Mouse (Mus musculus): Measurements from ENCODE around the gene Pitx1.

The Pitx1 gene

DNA sequence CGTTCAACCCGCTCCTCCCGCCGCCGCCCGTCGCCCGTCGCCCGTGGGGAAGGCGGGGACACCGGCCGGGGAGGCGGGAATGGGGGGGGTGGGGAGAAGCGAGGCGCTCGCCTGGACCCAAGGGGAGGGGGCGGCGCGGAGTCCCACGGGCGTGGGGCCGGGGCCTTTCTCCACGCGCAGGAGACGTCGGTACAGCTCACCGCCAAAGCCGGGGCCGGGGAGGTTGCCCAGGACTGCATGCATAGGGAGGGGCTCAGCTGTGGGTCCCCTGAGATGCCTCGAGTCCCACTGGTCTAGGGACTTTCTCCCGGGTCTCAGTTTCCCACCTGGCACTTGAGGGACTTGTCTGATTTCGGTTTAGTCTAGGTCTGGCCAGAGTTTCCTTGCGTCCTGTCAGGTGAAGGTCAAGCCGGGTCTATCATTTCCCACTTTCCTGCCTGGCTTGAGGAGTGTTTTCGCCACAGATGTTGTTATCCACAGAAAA lies at the start of gene Pitx1:
Pitx1 (minus strand) TSS at position 51 of the 484 bp plus-strand sequence.
- DNase-seq (ENCODE audit: low read depth, low spot score) = peak; percentile 22

DNA sequence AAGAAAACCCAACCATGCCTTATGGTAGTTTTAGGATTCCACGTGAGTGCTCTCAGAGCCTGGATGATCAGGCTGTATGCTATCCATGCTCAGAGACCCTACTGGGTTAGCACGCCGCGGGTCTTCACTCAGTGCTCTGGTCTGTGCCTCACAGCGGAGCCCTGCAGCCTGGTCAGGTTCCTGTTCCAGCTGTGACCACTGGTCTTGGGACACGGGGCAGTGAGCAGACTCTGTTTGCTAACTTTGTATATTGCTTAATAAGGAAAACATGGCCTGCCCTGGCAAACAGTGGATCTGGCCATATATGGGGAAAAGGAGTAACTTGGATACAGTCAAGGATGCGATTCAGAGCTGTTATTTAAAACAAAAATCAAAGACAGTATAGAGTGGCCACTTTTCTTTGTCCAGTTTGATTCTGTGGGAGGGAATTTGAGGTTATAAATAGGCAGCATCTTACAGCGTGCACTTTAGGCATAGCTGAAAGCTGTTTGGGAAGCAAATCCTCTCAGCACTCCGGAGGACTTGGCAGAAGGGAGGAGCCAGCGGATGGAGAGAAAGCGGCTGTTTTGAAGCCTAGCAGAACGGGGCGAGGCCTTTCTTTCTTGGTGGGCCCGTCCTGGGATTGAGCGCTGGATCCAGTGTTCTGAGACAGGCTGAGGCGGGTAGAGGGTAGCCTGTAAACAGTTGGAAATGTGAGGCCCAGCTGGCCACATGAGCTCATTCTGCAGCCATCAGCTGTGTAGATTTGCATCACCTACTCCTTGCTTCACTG lies 45.6 kb upstream of the Pitx1 start:
- DNase-seq (ENCODE audit: low read depth, low spot score) = no peak

DNA sequence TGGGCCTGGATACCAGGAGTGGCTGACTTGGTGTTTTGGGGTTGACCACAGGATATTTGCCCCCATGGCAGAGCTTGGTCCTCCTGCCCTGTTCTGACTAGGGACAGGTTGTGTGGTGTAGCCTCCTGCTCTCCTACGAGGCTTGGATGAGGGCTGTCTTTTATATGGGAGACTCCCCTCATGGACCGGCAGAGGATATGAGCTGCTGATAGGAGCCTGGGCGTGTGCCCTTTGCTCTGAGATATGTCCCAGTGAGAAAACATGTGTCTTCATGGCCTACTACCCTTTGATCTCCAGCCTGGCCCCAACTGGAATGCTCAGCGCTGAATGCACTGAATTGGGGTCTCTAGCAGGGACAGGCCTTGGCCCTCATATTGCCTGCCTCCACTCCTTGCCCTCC lies 42.4 kb upstream of the Pitx1 start:
- no peak for DNase-seq (ENCODE audit: low read depth, low spot score)

DNA sequence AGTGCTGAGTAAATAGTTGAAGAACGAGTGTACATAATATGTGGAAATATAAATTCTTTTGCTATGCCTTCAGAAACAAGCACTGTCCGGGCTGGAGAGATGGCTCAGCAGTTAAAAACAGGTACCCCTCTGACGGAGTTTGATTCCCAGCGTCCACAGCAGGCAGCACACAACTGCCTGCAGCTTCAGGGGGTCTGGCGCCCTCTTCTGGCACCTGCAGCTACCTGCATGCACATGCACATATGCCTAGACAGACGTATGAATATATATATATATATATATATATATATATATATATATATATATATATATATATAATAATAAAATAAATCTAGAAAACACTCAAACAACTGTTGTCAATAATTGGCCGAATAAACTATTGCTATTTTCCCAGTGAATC lies 35.4 kb upstream of the Pitx1 start:
- DNase-seq (ENCODE audit: low read depth, low spot score) = no peak

DNA sequence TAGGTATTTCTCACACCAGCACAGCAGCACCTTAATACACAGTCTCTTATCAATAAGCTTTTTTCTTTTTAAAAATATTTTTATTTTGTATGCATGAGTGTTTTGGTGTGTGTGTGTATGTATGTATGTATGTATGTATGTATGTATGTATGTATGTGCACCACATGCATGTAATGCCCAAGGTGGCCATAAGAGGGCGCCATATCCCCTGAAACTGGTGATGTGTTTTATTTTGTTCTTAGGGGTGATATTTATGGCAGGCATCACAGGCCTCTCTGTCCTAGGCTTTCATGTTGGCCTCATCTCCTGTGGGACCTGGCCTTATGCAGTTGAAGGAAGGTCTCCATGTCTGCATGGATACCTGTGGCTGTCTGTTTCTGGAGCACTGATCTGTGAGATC lies 34.0 kb upstream of the Pitx1 start:
- DNase-seq (ENCODE audit: low read depth, low spot score) = peak; percentile 13

DNA sequence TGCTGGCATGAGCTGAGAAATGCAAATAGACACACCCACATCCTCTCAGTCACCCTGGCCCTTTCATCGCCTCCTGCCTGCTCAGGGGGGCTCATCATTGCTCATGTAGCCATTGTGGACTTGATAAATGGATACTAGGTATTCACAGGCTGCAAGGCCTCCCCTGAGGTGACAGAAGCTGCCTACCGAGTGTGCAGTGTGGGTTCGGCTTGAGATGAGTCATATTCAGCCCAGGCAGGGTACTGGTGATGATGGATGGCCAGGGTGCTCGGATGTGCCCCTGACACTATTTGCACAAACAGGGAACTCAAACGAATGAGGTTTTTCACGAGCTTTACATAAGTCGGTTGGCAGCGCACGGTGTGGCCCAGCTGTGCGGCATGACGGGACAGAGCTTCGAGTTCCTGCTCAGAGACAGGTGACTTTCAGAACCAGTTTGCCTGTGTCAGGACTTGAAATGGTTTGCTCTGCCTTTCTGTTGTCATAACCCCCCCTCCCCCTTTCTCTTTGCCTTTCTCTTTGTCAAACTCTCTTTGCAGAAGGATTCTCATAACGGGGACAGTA lies 31.6 kb upstream of the Pitx1 start:
- no peak for DNase-seq (ENCODE audit: low read depth, low spot score)

DNA sequence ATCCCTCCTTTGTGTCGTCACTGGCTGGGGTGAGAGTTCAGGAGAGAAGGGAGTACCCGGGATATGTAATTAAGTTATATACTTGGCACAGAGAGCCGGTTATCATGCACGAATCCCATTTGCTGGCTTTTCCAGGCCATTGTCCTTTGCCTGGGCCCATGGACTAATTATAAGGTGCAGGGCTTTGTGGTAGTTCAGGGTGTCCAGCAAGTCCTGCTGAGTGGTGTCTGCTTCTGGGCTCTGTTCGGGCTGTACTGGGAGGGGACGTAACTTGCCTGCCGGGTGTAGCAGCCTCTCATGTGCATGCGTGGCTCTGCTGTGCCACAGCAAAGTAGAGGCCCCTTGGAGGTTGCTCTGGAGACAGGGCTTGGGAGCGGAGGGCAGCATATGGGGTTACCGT lies 24.5 kb upstream of the Pitx1 start:
- DNase-seq (ENCODE audit: low read depth, low spot score) = no peak

DNA sequence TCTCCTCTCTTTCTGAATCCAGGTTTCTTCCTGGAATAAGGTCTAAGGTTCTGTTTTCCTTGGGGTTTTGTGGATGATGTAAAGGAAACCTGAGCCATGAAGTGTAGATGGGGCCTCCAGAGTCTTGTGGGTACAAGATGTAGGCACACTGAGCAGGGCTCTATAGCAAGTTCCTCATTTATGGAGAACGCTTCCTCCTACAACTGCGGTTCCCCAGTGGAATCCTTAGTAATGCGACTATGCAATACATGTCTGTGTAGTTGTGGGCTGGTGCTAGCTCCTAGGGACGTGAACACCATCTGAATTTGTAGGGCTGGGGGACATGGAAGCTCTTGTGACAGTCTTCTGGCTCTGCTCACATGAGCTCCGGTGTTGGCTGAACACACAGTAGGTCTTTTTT lies 22.5 kb upstream of the Pitx1 start:
- DNase-seq (ENCODE audit: low read depth, low spot score) = no peak

DNA sequence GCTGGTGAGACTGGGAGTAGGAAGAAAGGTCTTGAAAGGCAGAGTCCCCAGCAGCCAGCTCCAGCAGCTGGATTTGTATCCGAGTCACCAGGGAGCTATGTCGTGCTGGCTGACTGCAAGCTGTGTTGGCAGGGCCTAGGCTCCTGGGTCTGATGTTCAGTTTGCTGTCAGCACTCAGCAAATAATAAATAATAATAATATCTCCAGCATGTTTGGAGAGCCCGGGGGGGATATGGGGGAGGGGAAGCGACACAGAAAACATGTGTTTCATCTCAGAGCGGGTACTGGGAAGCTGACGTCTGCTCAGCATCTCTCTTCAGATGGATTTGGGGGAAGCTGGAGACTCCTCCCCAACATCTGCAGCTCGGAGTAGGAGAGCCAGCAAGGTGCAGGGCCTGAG lies 19.8 kb upstream of the Pitx1 start:
- no peak for DNase-seq (ENCODE audit: low read depth, low spot score)

DNA sequence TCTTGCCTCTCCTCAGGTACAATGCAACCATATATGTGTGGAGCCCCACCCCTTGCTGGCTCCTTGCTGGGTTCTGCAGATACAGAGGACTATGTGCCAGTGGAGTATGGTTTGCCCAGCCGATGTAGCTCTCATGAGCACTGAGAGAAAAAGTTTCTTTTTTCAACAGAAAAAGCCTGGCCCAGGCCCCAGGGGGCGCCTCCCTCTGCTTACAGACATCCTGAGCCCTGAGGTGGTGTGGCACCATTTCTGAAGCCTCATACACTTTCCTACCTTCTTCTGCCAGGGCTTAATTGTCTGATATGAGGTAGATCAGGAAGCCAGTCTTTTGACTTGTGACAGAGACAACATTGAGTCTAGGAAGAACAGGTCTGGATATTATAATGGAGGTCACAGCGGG lies 16.2 kb upstream of the Pitx1 start:
- no peak for DNase-seq (ENCODE audit: low read depth, low spot score)

DNA sequence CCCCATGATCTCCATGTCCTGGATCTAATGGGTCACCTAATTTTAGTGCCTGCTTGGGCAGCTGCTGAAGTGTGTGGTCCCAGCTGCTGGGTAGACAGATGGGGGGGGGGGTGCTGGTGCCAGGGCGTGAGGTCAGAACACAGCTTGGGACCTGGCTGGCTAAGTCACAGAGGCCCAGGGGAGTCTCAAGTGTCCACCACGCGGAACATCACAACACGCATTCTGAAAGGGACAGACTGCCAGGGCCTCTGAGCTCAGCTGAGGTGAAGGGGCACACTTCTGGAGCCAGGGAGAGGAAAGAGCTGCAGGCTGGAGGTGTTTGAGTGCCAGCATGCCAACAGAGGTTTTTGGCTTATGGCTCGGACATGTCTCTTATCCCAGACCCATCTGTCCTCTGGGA lies 14.7 kb upstream of the Pitx1 start:
- DNase-seq (ENCODE audit: low read depth, low spot score) = no peak

DNA sequence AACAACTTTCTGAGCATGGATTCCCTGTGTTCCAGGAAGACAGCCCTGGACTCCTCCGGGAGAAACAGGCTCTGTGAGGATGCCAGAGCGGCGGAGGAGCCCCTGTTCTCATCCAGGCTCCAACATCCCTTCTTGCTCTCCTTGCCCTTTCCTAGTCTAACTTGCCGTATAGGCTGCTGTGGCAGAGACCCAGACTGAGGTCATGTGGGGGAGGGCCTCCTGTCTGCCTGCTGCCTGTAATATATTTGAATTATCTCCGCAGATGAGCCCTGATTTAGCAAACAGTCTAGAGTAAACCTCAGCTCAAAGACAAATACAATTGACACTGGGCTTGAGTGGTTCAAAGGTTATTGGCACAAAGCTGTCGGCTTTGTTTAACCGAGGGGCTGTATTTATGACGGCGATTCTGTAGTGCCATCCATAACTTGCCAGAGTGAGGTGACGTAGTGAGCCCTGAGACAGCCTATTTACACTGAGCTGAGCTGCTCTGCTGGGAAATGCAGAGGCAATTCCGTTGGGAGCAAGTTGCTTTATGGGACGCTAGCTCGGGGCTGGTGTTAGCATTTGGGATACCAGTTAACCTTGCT lies 12.7 kb upstream of the Pitx1 start:
- no peak for DNase-seq (ENCODE audit: low read depth, low spot score)

DNA sequence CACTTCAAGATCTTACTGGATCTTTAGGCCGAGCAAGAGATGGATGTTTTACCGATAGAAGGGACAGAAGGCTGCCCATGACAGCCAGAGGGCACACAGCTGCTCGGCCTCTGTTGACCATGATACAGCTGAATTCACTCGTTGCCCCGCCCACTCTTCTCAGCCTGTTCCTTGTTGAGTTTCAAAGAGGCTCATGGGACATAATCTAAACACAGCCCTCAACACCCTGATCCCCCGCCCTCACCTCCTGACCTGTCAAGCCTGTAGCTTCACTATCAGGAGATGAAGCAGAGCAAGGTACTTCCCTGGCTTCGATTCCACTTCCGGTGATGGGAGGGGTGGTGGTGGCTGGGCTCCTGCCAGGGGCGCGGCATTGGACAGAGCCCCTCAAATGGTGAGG lies 11.8 kb upstream of the Pitx1 start:
- DNase-seq (ENCODE audit: low read depth, low spot score) = no peak

DNA sequence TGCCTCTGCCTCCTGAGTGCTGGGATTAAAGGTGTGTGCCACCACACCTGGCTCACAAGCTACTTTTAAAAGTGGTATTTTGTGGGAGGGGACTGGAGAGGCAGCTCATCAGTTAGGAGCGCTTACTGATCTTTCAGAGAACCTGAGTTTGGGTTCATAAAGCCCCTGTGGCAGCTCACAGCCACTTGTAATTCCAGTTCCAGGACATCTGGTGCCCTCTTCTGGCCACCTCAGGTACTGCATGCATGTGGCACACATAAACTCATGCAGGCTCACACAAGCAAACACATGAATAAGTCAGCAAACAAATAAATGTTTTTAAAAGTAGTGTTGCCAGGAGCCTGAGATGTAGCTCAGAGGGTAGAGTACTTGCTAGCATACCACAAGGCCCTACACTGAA lies 7.7 kb upstream of the Pitx1 start:
- peak; percentile 80 for DNase-seq (ENCODE audit: low read depth, low spot score)

DNA sequence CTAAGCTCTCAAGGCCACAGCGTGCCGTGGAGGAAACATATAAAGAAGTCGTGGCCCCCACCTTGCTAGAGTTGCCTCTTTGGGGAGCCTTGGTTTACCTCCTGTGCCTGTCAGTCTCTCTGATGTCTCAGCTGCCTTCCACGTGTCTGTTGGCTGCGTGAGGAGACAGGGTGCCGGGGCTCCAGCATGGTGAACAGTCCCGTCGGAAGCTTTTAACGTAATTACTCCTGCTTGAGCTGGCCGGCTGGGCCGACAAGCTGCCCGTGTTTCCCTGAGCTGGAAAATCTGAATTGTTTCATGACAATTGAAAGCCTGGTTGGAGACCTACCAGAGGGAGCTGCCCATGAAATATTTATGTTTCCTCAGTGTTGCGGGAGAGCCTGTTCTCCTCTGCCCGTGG lies 4.2 kb upstream of the Pitx1 start:
- DNase-seq (ENCODE audit: low read depth, low spot score) = no peak

DNA sequence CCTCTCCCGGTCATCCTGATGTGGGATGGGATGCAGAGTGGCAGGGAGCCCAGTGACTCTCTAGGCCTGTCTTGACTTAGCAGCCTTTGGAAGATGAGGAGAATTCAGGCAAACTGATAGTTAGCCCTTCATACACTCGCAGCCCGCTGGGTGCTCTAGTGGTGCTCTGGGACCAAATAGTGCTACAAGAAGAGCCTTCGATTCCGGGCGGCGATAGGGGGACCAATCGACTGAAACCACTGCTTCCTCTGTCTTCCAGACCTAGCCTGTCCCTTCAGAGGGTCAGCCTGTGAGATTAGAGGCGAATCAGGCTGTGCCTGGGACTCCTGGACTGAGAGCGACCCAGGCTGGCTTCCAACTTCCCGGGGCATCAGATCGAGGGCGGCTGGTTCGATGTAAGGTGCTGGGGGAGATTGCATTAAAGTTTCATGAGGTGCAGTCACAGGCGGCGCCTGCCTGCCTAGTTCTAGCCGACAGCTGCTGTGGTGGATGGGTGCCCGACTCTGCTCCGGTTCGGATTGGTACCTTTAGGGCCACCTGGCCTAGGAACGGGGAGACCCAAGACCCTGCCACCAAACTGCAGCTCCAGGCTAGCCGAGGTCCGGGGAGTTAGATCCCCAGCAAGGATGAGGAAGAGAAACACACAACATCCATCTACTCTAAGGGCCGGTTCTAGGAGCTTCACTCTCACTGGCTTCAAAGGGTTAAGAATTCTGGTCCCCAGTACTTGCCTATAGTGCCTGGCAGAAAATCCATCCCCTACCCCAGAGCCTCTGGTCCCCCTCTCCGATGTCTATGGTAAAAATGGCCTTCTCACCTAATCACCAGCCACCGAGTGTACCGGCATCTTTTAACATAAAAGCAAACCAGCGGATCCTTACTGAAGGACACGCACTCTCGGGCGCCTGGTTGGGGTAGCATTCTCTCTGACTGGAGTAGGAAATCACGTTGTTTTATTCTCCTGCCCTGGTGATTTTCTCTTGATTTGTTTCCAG lies 1.1 kb upstream of the Pitx1 start:
- DNase-seq (ENCODE audit: low read depth, low spot score) = peak; percentile 40

DNA sequence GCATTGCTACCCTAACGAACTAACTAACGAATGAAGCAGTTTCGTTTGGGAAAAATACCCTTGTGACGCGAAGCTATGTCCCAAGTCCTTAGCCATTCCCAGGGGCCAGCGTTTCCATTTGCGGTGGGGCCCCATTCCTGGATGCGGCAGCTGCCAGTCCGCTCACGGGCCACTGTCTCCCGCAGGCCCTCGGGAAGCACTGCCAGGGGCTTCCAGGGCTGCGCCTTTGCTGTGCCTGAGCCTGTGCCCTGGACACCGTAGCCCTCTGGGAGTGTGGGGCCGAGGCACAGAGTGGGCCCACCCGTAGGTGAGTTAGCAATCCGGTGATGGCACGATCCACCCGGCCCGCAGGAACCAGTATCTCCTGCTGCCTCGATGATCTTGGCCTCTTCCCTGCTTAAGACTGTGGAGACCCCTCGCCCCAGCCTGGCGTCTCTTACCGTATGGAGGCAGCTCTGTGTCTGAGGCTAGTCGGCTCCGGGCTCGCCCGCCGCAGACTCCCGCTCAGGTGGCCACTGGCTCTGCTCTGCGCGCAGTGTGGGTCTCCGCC lies 369 bp downstream of the Pitx1 start:
- DNase-seq (ENCODE audit: low read depth, low spot score) = peak; percentile 28

DNA sequence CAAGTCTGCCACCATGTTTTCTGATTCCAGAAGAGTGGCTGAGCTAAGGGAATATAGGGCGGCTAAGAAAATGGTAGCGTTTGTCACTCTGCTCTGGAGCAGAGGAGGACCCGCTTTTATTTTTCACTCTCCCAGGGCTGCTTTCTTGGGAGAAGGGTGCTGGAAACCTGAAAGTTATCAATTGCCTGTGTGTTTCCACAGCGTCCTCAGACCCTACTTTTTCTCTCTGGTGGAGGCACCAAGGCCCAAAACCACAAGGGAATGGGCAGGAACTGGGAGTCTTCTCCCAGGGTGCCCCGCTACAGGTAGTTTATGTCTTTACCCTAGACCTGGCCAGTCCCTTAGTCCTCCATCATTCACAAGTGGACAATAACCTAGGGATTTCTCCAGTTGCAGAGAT lies 1.3 kb downstream of the Pitx1 start:
- no peak for DNase-seq (ENCODE audit: low read depth, low spot score)

DNA sequence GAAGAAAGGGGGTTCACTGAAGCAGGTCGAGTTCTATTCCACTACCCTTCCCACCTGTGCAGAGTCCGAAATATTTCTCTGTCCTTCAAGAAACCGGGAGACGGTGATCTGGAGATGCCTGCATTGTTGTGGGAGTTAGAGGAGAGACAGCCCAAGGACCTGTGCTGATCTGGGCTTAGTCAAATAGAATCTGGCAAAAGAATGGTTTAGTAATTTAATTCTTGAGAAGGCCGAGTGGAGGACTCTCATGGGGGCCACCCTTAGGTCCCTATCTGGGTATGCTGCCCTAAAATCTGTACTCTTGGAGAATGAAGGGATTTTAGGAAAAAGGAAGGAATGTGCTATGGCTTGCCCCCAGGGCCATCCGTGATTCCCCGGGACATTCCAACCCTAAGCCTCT lies 2.1 kb downstream of the Pitx1 start:
- DNase-seq (ENCODE audit: low read depth, low spot score) = no peak

DNA sequence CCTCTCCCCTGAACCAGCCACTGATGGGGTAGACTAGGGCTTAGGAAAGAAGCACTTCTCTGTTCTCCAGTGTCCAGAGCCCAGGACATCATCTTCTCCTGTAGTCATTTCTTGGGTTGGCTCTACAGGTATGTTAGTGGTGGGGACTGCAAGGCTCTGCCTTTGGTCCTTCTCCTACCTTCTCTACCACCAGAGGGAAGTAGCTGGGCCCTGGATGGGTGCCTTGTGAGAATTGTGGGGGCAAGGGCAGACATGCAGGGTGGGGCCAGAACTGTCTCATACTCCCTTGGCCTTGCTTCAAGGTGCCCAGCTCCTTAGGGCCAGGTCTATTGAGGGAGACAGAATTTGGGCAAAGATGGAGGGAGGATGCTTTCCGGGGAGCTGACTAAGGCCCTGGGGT lies 3.4 kb downstream of the Pitx1 start:
- DNase-seq (ENCODE audit: low read depth, low spot score) = no peak

DNA sequence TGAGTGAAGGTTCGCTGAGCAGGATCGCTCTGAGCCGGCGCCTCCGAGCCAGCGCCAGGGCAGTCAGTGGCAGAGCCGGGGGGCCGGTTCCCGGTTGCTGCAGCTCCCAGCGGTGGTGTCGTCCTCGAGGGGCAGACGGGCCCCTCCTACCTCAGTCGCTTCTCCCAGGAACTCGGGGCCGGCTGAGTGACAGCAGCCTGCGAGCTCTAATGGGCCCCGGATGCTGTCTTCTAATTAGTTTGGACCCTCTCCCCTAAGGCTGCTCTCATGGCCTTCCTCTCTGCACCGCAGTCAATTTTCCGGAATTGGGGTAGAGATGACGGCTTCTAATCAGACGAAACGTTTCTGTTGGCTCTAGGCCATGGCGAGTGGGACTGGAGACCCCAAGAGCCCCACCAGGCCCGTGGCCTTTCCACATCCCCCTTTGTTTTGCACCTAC lies 4.3 kb downstream of the Pitx1 start:
- no peak for DNase-seq (ENCODE audit: low read depth, low spot score)

All from ES-CJ7 (cell line).